Mouse (Mus musculus) layer of hippocampus, adult 9-10 months (tissue): ENCODE data around the gene Zcchc9.

Source experiments
- DNase-seq: peaks from one replicate; pipeline ENCODE4 v3.0.0; 2022; ENCODE audit warnings: low spot score

The Zcchc9 gene

GRCm38 (mm10) chr13:91761654-91762445 lies 45.7 kb downstream of the Zcchc9 start:
- no peak for DNase-seq

DNA sequence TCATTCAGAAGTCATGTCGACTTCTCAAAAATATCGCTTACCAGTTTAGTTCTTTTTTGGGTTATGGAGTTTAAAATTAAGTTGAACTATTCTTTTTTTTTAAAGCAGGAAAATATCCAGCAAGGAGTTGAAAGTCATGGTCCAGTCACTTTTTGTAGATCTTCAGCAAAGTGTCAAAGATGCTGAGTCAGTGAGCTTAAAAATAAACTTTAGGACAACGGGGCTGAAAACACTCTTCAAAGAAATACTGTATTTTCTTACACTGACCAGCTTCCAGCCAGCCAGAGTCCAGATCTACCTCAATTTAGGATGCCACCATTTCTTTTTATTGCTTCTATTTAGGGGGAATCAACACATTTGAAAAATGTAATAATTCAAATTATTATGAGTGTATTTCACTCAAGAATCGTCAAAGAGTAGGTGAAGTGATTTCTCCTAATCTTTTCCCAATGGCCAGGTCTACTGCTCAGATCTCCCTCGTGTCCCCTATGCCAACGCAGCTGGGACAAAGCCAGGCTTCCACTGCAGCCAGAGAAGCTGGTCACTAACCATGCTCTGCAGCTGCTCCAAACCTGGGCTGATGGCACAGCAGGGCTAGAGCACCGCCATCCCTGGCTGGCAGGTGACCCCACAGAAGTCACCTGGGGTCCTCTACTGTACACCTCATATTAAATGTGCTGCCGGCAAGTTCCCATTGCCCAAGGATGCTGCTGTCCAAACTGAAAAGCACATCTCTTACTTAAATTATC lies 47.0 kb downstream of the Zcchc9 start:
- no peak for DNase-seq

- DNase-seq = no peak
These were observed 47.7 kb downstream of the Zcchc9 start for GRCm38 (mm10) chr13:91759791-91760190.

DNA sequence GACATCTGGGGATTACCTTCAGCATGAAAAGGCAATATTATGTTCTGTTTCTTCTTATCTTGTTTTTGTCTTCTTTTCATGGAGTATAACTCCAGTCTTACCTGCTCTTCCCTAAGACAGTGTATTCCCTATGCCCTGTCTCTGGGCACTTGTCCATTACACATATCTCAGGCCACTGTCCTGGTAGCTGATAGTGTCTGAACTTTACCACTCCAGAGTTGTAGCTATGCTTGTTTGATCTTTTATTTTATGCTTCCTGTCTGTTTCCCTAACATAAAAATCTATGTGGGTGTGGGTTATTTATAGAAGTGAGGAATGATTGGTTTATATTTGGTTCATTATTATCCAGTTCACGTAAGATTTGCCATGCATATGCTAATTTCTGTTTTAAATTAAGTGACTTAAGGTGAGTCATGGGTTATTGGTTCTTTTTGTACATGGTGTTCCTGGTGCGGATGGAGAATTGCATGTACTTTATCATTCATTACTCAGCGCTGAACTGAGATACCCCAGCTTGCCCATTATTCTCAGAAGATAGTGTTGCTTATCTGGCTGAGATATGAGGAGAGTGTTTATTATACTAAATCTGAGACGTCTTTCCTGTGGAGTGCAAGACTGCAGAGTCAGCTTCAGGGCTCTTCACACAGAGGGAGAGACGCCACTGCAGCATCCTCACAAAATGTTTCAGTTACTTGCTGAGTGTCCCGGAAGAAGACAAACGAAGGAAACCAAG lies 49.0 kb downstream of the Zcchc9 start:
- DNase-seq = no peak

DNA sequence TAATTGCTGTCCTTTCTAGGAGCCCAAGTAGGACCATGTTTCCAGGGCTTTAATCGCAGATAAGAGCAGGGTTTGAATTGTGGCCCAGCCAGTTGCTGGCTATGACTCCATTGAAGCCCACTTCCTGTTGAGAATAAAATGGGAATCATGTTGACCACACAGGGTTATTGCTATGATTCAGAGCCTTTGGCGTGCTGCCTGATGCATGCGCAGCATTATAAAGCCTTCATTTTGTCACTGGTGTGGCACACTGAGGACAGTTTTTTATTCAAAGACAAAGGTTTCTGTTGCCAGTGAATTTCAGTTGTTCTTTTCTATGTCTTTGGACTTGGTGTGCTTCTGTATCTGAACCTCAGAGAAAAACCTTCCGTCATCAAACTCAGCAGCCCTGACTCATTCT lies 51.3 kb downstream of the Zcchc9 start:
- no peak for DNase-seq

DNA sequence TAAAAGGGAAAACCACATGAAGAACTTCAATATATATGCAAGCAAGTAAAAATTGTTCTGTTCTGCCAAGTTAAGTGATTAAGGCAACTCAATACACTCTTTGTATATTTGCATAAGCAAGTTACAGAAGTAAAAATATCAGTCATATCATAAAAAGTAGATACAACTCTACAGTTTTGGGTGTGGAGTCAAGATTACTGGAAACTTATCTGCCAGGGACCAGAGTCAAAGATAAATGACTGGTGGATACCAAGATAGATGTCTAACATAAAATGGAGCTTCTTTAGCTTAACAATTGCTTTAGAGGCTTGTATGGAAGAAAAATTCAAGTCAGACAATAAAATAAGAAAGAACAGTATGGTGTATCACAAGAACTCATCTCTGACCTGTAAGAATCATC lies 52.7 kb downstream of the Zcchc9 start:
- DNase-seq = no peak

- no peak for DNase-seq
These were observed 53.8 kb downstream of the Zcchc9 start for GRCm38 (mm10) chr13:91753724-91754123.

DNA sequence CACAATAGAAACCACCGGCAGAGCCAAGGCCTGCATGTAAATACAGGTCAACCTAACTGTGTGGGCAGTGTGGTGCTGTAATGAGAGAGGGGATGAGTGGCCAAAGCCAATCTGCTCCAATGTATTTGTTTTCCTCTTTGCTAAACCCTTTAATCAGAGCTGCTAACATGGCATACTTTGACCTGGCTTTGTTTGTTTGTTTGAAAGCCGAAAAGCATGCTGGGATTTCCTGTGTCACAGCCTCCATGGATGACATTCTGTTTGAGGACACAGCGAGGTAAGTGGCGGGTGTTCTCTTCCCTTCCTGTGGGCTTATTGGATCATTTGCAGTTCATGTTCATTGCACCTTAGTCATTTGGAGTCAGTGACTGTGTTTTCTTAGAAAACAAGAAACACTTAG lies 57.5 kb downstream of the Zcchc9 start:
- no peak for DNase-seq

- no peak for DNase-seq
These were observed 59.1 kb downstream of the Zcchc9 start for GRCm38 (mm10) chr13:91748401-91748800.
